Mouse (Mus musculus) lung, postnatal 0 days (tissue): ENCODE measurements around the gene Hdgfl2. TPM values are rescaled to one million over a fixed set of nuclear protein-coding genes. Genes with fewer than 3 reads are reported as not detected.
A peak's percentile ranks its signal among the peaks of the same experiment; 100 is the strongest.

Experiments
- ATAC-seq: fragments of 200-750 bp; cut with Nextera tagmentation; 2 replicates; pipeline ENCODE4 v1.8.0; 2017; ENCODE audit warnings: moderate library complexity
- DNase-seq: peaks from one replicate; pipeline ENCODE4 v3.0.0-alpha.2; 2016; ENCODE audit warnings: low spot score
- H3K27ac ChIP-seq: fragments of 300-500 bp; sonication (generic); 2 replicates; pipeline ENCODE4 v1.5.1; 2014; ENCODE audit warnings: antibody characterized with exemption, mild to moderate bottlenecking, low read length, mixed read lengths
- H3K27me3 ChIP-seq: fragments of 300-500 bp; sonication (generic); replicated peaks from 2 replicates; pipeline ENCODE4 v1.6.1; 2014; ENCODE audit warnings: low read length, mixed read lengths; ENCODE audit not compliant: insufficient read depth
- H3K36me3 ChIP-seq: fragments of 300-500 bp; sonication (generic); 2 replicates; pipeline ENCODE4 v1.6.1; 2014; ENCODE audit warnings: low read length, mixed read lengths; ENCODE audit not compliant: insufficient read depth
- H3K4me1 ChIP-seq: fragments of 300-500 bp; sonication (generic); 2 replicates; pipeline ENCODE4 v1.6.1; 2014; ENCODE audit warnings: antibody characterized with exemption, low read depth, low read length, mixed read lengths; ENCODE audit not compliant: insufficient read depth
- H3K4me2 ChIP-seq: fragments of 300-500 bp; sonication (generic); replicated peaks from 2 replicates; pipeline ENCODE4 v1.6.1; 2014; ENCODE audit warnings: low read depth, mild to moderate bottlenecking, low read length, moderate library complexity, mixed read lengths
- H3K4me3 ChIP-seq: fragments of 300-500 bp; sonication (generic); 2 replicates; pipeline ENCODE4 v1.5.1; 2014; ENCODE audit warnings: low read depth, low read length
- H3K9ac ChIP-seq: fragments of 300-500 bp; sonication (generic); replicated peaks from 2 replicates; pipeline ENCODE4 v1.6.1; 2014; ENCODE audit warnings: low read depth, mild to moderate bottlenecking
- H3K9me3 ChIP-seq: fragments of 300-500 bp; sonication (generic); 2 replicates; pipeline ENCODE4 v1.6.1; 2016; ENCODE audit warnings: low read length, mixed read lengths
- CTCF ChIP-seq: IDR thresholded peaks from 2 replicates; pipeline ENCODE4 v1.5.1; 2016; ENCODE audit warnings: antibody characterized with exemption, mild to moderate bottlenecking
- EP300 ChIP-seq: IDR thresholded peaks from 2 replicates; pipeline ENCODE4 v1.6.1; 2016; ENCODE audit warnings: antibody characterized with exemption, mild to moderate bottlenecking, control low read depth
- WGBS: fragments of 180-500 bp; shearing (Covaris S2); extraction: QIAGEN DNeasy Blood & Tissue Kit; methylation state at CpG from one replicate; pipeline ENCODE4 v1.1.7; 2014; 5-methylcytosine and 5-hydroxymethylcytosine counted together
- polyA plus RNA-seq: library from polyadenylated mRNA; unstranded; fragments of >200 nt; fragmentation: Nextera tagmentation; extraction: Ambion mirVana; gene quantifications from 2 replicates; pipeline ENCODE4 v1.2.1, GENCODE M21; 2015

Hdgfl2 gene
- polyA plus RNA-seq, 1 experiment from 2014 or later, result 61.7 TPM

DNA sequence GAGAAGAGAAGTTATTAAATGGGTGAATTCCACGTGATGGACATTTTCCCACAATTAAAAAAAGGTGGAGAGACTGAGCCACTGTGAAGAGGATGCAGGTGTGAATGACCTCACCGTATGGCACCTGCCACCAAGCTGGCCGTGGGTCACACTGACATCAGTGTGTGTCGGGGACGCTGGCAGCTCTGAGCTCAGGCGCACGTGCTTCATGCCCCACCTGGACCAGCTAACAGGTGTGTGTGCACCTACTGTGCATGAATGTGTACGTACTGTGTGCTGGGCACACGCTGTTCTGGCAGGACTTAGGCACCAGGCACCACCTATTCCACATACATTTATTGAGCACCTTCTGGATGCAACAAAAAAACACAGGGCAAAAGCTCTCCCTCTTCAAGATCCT is 65.1 kb downstream of the Hdgfl2 start:
- Histone ChIP-seq H3K9ac (no peak overlapping the region), H3K9me3 (no peaks in the 10 kb centered on the region), H3K4me3 (no peak overlapping the region), H3K4me1 (peaks cover 8% of the 10 kb centered on the region), H3K27ac (no peak overlapping the region), H3K4me2 (no peak overlapping the region), H3K27me3 (peaks cover 43% of the 10 kb centered on the region), H3K36me3 (no peaks in the 10 kb centered on the region)
- WGBS, result 67% methylated on average over 9 of the region's 9 CpGs
- DNase-seq (no peak), ATAC-seq (no peak)
- TF ChIP-seq EP300 (no peak), CTCF (no peak)

- no peak for ATAC-seq
- no peak overlapping the region for H3K9ac ChIP-seq
- H3K27me3 ChIP-seq, result peaks cover 34% of the 10 kb centered on the region
- no peak for DNase-seq
- H3K4me3 ChIP-seq, result no peak overlapping the region
- no peak for TF ChIP-seq EP300
- no peak for TF ChIP-seq CTCF
- no peak overlapping the region for H3K27ac ChIP-seq
- H3K4me2 ChIP-seq, result no peak overlapping the region
- H3K9me3 ChIP-seq, result no peaks in the 10 kb centered on the region
- no peaks in the 10 kb centered on the region for H3K36me3 ChIP-seq
- H3K4me1 ChIP-seq, result peaks cover 8% of the 10 kb centered on the region; the same call in 1 of the 2 replicates
- WGBS, result 19% methylated on average over 9 of the region's 9 CpGs
These were observed 66.7 kb downstream of the Hdgfl2 start for GRCm38 (mm10) chr17:56146131-56146530.

- H3K9ac ChIP-seq, result no peak overlapping the region
- WGBS, result 35% methylated on average over 12 of the region's 12 CpGs
These were observed 68.0 kb downstream of the Hdgfl2 start for GRCm38 (mm10) chr17:56147420-56147819.

GRCm38 (mm10) chr17:56148280-56148679 is 68.8 kb downstream of the Hdgfl2 start:
- H3K4me2 ChIP-seq, result peak overlapping the region; percentile 20; the same call in 1 of the 2 replicates
- no peaks in the 10 kb centered on the region for H3K9me3 ChIP-seq
- no peaks in the 10 kb centered on the region for H3K4me1 ChIP-seq
- H3K36me3 ChIP-seq, result no peaks in the 10 kb centered on the region
- peaks cover 22% of the 10 kb centered on the region for H3K27me3 ChIP-seq
- no peak for TF ChIP-seq CTCF
- TF ChIP-seq EP300, result no peak
- H3K27ac ChIP-seq, result no peak overlapping the region
- DNase-seq (peak; percentile 44), ATAC-seq (no peak)
- WGBS, result 17% methylated on average over 9 of the region's 9 CpGs
- no peak overlapping the region for H3K9ac ChIP-seq
- H3K4me3 ChIP-seq, result no peak overlapping the region

More at GRCm38 (mm10) chr17:56147420-56147819, 68.0 kb downstream of the Hdgfl2 start:
- Histone ChIP-seq H3K27ac (no peak overlapping the region), H3K27me3 (peaks cover 24% of the 10 kb centered on the region), H3K4me3 (no peak overlapping the region), H3K4me2 (no peak overlapping the region), H3K9me3 (no peaks in the 10 kb centered on the region), H3K4me1 (no peaks in the 10 kb centered on the region), H3K36me3 (no peaks in the 10 kb centered on the region)
- TF ChIP-seq EP300 (no peak), CTCF (no peak)
- ATAC-seq, result no peak
- no peak for DNase-seq

DNA sequence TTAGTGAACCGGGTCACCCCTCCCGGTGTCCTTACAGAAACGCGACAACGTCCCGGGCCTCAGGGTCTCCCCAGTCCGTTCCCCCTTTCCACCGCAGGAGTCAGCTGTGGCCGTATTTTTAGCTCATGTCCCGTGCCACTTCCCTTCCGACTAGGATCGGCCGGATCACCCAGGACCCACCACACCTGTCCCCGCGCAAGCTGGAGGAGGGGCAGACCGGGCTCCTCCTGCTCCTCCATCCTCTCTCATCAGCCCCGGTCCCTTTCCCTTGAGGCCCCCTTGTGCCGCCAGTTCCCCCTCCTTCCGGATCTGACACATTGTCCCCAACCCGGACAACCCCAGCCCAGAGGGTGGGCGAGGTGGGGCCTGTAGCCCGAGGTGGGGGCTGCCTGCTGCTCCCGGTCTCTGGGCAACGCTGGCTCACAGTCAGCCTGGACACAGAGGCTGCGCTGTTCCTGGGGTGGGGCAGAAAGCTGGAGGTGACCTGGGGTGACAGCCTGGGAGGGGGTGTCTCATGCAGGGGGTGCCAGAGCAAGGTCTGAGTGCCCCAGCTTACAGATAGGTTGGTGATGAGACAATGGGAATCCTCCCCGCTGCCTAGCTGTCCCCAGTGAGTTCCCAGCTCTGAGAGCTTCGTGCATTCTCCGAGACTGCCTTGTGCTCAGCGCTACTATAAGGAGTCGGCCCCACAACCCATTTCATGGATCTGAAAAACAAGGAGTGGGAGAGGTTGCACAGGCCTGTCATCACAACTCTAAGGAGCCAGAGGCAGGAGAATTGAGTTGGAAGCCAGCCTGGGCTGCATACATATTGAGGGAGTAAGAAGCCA is 69.6 kb downstream of the Hdgfl2 start:
- Histone ChIP-seq H3K36me3 (no peaks in the 10 kb centered on the region), H3K4me1 (no peaks in the 10 kb centered on the region), H3K9me3 (no peaks in the 10 kb centered on the region), H3K27ac (no peak overlapping the region), H3K4me2 (peak overlapping the region; percentile 20), H3K9ac (no peak overlapping the region), H3K4me3 (no peak overlapping the region), H3K27me3 (peaks cover 22% of the 10 kb centered on the region)
- WGBS, result 3% methylated on average over 30 of the region's 30 CpGs
- DNase-seq (no peak), ATAC-seq (no peak)
- TF ChIP-seq CTCF (no peak), EP300 (no peak)

GRCm38 (mm10) chr17:56149897-56150296 is 70.5 kb downstream of the Hdgfl2 start:
- Histone ChIP-seq H3K36me3 (no peaks in the 10 kb centered on the region), H3K9ac (no peak overlapping the region), H3K27ac (no peak overlapping the region), H3K4me1 (no peaks in the 10 kb centered on the region), H3K27me3 (peaks cover 20% of the 10 kb centered on the region), H3K9me3 (no peaks in the 10 kb centered on the region), H3K4me2 (no peak overlapping the region), H3K4me3 (no peak overlapping the region)
- 35% methylated on average over 2 of the region's 2 CpGs for whole genome bisulfite sequencing
- no peak for ATAC-seq
- DNase-seq, result no peak
- TF ChIP-seq EP300 (no peak), CTCF (no peak)

Other genes with a start within 250 kb of the Hdgfl2 start
- 10.5 and 11.6 TPM in 2 replicates for gene Zfp119a, start 200.7 kb upstream of the Hdgfl2 start, polyA plus RNA-seq
- 10.9 and 11.1 TPM in 2 replicates for gene Zfp959, start 187.5 kb upstream of the Hdgfl2 start, polyA plus RNA-seq
- 10.0 and 11.0 TPM in 2 replicates for gene Zfp119b, start 130.1 kb upstream of the Hdgfl2 start, polyA plus RNA-seq
- gene Ebi3, start 127.0 kb upstream of the Hdgfl2 start, polyA plus RNA-seq, result 3.1 and 3.3 TPM in 2 replicates
- 16.8 and 19.2 TPM in 2 replicates for gene Yju2, start 120.5 kb upstream of the Hdgfl2 start, polyA plus RNA-seq
- gene Shd, start 109.2 kb upstream of the Hdgfl2 start, polyA plus RNA-seq, result 3.1 and 3.4 TPM in 2 replicates
- 0.36 and 0.37 TPM in 2 replicates for gene Fsd1, start 93.1 kb upstream of the Hdgfl2 start, polyA plus RNA-seq
- 49.1 and 57.4 TPM in 2 replicates for gene Stap2, start 74.0 kb upstream of the Hdgfl2 start, polyA plus RNA-seq
- gene Mpnd, start 73.9 kb upstream of the Hdgfl2 start, polyA plus RNA-seq, result 38.5 and 45.0 TPM in 2 replicates
- 97.1 and 105 TPM in 2 replicates for gene Sh3gl1, start 43.0 kb upstream of the Hdgfl2 start, polyA plus RNA-seq
- gene Chaf1a, start 39.2 kb upstream of the Hdgfl2 start, polyA plus RNA-seq, result 3.0 and 3.2 TPM in 2 replicates
- 59.7 and 60.4 TPM in 2 replicates for gene Ubxn6, start 4.6 kb upstream of the Hdgfl2 start, polyA plus RNA-seq
- gene Plin4, start 30.2 kb downstream of the Hdgfl2 start, polyA plus RNA-seq, result 0.05 and 0.08 TPM in 2 replicates
- 3.2 and 4.3 TPM in 2 replicates for gene Plin5, start 38.0 kb downstream of the Hdgfl2 start, polyA plus RNA-seq
- 36.3 and 50.6 TPM in 2 replicates for gene Lrg1, start 42.4 kb downstream of the Hdgfl2 start, polyA plus RNA-seq
- 0.88 and 1.0 TPM in 2 replicates for gene Sema6b, start 60.7 kb downstream of the Hdgfl2 start, polyA plus RNA-seq
- 4.7 and 5.6 TPM in 2 replicates for gene Tnfaip8l1, start 82.8 kb downstream of the Hdgfl2 start, polyA plus RNA-seq
- gene Mydgf, start 104.3 kb downstream of the Hdgfl2 start, polyA plus RNA-seq, result 67.2 and 71.2 TPM in 2 replicates
- 25.7 and 30.3 TPM in 2 replicates for gene Dpp9, start 139.3 kb downstream of the Hdgfl2 start, polyA plus RNA-seq
- 8.2 and 8.4 TPM in 2 replicates for gene Fem1a, start 177.2 kb downstream of the Hdgfl2 start, polyA plus RNA-seq
- gene Ticam1, start 197.2 kb downstream of the Hdgfl2 start, polyA plus RNA-seq, result 3.5 and 4.1 TPM in 2 replicates
- 95.3 and 99.3 TPM in 2 replicates for gene Plin3, start 213.2 kb downstream of the Hdgfl2 start, polyA plus RNA-seq
- gene Arrdc5, start 220.7 kb downstream of the Hdgfl2 start, polyA plus RNA-seq, result not detected in 2 replicates
- gene Uhrf1, start 223.7 kb downstream of the Hdgfl2 start, polyA plus RNA-seq, result 7.0 and 8.4 TPM in 2 replicates
- gene Kdm4b, start 246.4 kb downstream of the Hdgfl2 start, polyA plus RNA-seq, result 19.7 and 22.4 TPM in 2 replicates